Mouse (Mus musculus): ENCODE measurements around the gene Gm1043. TPM values are rescaled to one million over a fixed set of nuclear protein-coding genes. Genes with fewer than 3 reads are reported as not detected.

Gene Gm1043
- total RNA-seq, 1 experiment, result not detected

GRCm38 (mm10) chr5:37213709-37214103 is 128.5 kb downstream of the Gm1043 start:
- no peaks in the 10 kb centered on the region for H3K9me3 ChIP-seq (ENCODE audit: control insufficient read depth, insufficient read depth, low read depth, low read length)
- in situ Hi-C loops (cut with MboI; ENCODE audit: low sequenced_read_pairs in 2 of 2, unreplicated experiment in 2 of 2), result no loop called here

GRCm38 (mm10) chr5:37214614-37215013 is 129.4 kb downstream of the Gm1043 start:
- Histone ChIP-seq H3K4me1 (ENCODE audit: control insufficient read depth in 2 of 2, insufficient read depth in 2 of 2, low read length in 2 of 2, poor library complexity in 1 of 2) (0 out of 4 replicates have a peak, but pooled peaks cover 0 to 2% of the 10 kb centered on the region in 2 experiments), H3K9me3 (ENCODE audit: control insufficient read depth, insufficient read depth, low read depth, low read length) (no peaks in the 10 kb centered on the region), H3K36me3 (ENCODE audit: control insufficient read depth, insufficient read depth, low read length, poor library complexity, severe bottlenecking) (no peaks in the 10 kb centered on the region), H3K9ac (ENCODE audit: insufficient read depth, low read depth, low read length, poor library complexity, severe bottlenecking) (no peak overlapping the region), H3K4me3 (ENCODE audit: insufficient read depth in 1 of 2, low read depth in 1 of 2, low read length in 2 of 2, poor library complexity in 1 of 2, severe bottlenecking in 1 of 2) (no peak overlapping the region), H3K27ac (ENCODE audit: insufficient read depth, low read depth, low read length, poor library complexity, severe bottlenecking) (no peak overlapping the region)
- in situ Hi-C loops (cut with MboI; ENCODE audit: low sequenced_read_pairs in 2 of 2, unreplicated experiment in 2 of 2), result no loop called here
- TF ChIP-seq HCFC1 (IDR thresholded peaks at IDR 0.05; ENCODE audit: borderline replicate concordance, insufficient read depth, low read length) (no peak), ZNF384 (IDR thresholded peaks at IDR 0.05; ENCODE audit: low read depth, low read length) (no peak), ZC3H11A (IDR thresholded peaks at IDR 0.05; ENCODE audit: borderline replicate concordance, low read depth, low read length) (no peak), CHD2 (IDR thresholded peaks at IDR 0.05; ENCODE audit: low read depth, low read length) (no peak), MAFK (IDR thresholded peaks at IDR 0.05; ENCODE audit: insufficient read depth, low read depth, low read length) (no peak)
- no peak for DNase-seq (ENCODE audit: low read depth, low spot score)

More at GRCm38 (mm10) chr5:37213709-37214103, 128.5 kb downstream of the Gm1043 start:
- Histone ChIP-seq H3K4me1 (ENCODE audit: control insufficient read depth in 2 of 2, insufficient read depth in 2 of 2, low read length in 2 of 2, poor library complexity in 1 of 2) (no peaks in the 10 kb centered on the region), H3K36me3 (ENCODE audit: control insufficient read depth, insufficient read depth, low read length, poor library complexity, severe bottlenecking) (no peaks in the 10 kb centered on the region), H3K9ac (ENCODE audit: insufficient read depth, low read depth, low read length, poor library complexity, severe bottlenecking) (no peak overlapping the region), H3K27ac (ENCODE audit: insufficient read depth, low read depth, low read length, poor library complexity, severe bottlenecking) (no peak overlapping the region), H3K4me3 (ENCODE audit: insufficient read depth in 1 of 2, low read depth in 1 of 2, low read length in 2 of 2, poor library complexity in 1 of 2, severe bottlenecking in 1 of 2) (no peak overlapping the region)
- no peak for DNase-seq (ENCODE audit: low read depth, low spot score)
- TF ChIP-seq HCFC1 (IDR thresholded peaks at IDR 0.05; ENCODE audit: borderline replicate concordance, insufficient read depth, low read length) (no peak), CHD2 (IDR thresholded peaks at IDR 0.05; ENCODE audit: low read depth, low read length) (no peak), ZNF384 (IDR thresholded peaks at IDR 0.05; ENCODE audit: low read depth, low read length) (no peak), MAFK (IDR thresholded peaks at IDR 0.05; ENCODE audit: insufficient read depth, low read depth, low read length) (no peak), ZC3H11A (IDR thresholded peaks at IDR 0.05; ENCODE audit: borderline replicate concordance, low read depth, low read length) (no peak)

- no peak for DNase-seq (ENCODE audit: low read depth, low spot score)
- Histone ChIP-seq H3K27ac (ENCODE audit: insufficient read depth, low read depth, low read length, poor library complexity, severe bottlenecking) (no peak overlapping the region), H3K9ac (ENCODE audit: insufficient read depth, low read depth, low read length, poor library complexity, severe bottlenecking) (no peak overlapping the region), H3K4me3 (ENCODE audit: insufficient read depth in 1 of 2, low read depth in 1 of 2, low read length in 2 of 2, poor library complexity in 1 of 2, severe bottlenecking in 1 of 2) (no peak overlapping the region), H3K9me3 (ENCODE audit: control insufficient read depth, insufficient read depth, low read depth, low read length) (no peaks in the 10 kb centered on the region), H3K4me1 (ENCODE audit: control insufficient read depth in 2 of 2, insufficient read depth in 2 of 2, low read length in 2 of 2, poor library complexity in 1 of 2) (0 out of 4 replicates have a peak, but pooled peaks cover 0 to 2% of the 10 kb centered on the region in 2 experiments), H3K36me3 (ENCODE audit: control insufficient read depth, insufficient read depth, low read length, poor library complexity, severe bottlenecking) (no peaks in the 10 kb centered on the region)
- no peak for TF ChIP-seq HCFC1 (IDR thresholded peaks at IDR 0.05; ENCODE audit: borderline replicate concordance, insufficient read depth, low read length)
- TF ChIP-seq ZC3H11A (IDR thresholded peaks at IDR 0.05; ENCODE audit: borderline replicate concordance, low read depth, low read length), result no peak
- TF ChIP-seq CHD2 (IDR thresholded peaks at IDR 0.05; ENCODE audit: low read depth, low read length), result no peak
- in situ Hi-C loops (cut with MboI; ENCODE audit: low sequenced_read_pairs in 2 of 2, unreplicated experiment in 2 of 2), result no loop called here
These were observed 130.1 kb downstream of the Gm1043 start for GRCm38 (mm10) chr5:37215276-37215675.

GRCm38 (mm10) chr5:37219615-37220014 is 134.4 kb downstream of the Gm1043 start:
- Histone ChIP-seq H3K9ac (ENCODE audit: insufficient read depth, low read depth, low read length, poor library complexity, severe bottlenecking) (no peak overlapping the region), H3K36me3 (ENCODE audit: control insufficient read depth, insufficient read depth, low read length, poor library complexity, severe bottlenecking) (no peaks in the 10 kb centered on the region), H3K4me1 (ENCODE audit: control insufficient read depth in 2 of 2, insufficient read depth in 2 of 2, low read length in 2 of 2, poor library complexity in 1 of 2) (0 out of 4 replicates have a peak, but pooled peaks cover 0 to 2% of the 10 kb centered on the region in 2 experiments), H3K4me3 (ENCODE audit: insufficient read depth in 1 of 2, low read depth in 1 of 2, low read length in 2 of 2, poor library complexity in 1 of 2, severe bottlenecking in 1 of 2) (no peak overlapping the region), H3K27ac (ENCODE audit: insufficient read depth, low read depth, low read length, poor library complexity, severe bottlenecking) (no peak overlapping the region), H3K9me3 (ENCODE audit: control insufficient read depth, insufficient read depth, low read depth, low read length) (no peaks in the 10 kb centered on the region)
- DNase-seq (ENCODE audit: low read depth, low spot score), result no peak
- in situ Hi-C loops (cut with MboI; ENCODE audit: low sequenced_read_pairs in 2 of 2, unreplicated experiment in 2 of 2), result no loop called here
- TF ChIP-seq ZC3H11A (IDR thresholded peaks at IDR 0.05; ENCODE audit: borderline replicate concordance, low read depth, low read length), result no peak
- no peak for TF ChIP-seq ZNF384 (IDR thresholded peaks at IDR 0.05; ENCODE audit: low read depth, low read length)
- no peak for TF ChIP-seq HCFC1 (IDR thresholded peaks at IDR 0.05; ENCODE audit: borderline replicate concordance, insufficient read depth, low read length)
- no peak for TF ChIP-seq CHD2 (IDR thresholded peaks at IDR 0.05; ENCODE audit: low read depth, low read length)
- no peak for TF ChIP-seq MAFK (IDR thresholded peaks at IDR 0.05; ENCODE audit: insufficient read depth, low read depth, low read length)

- no peak for TF ChIP-seq ZC3H11A (IDR thresholded peaks at IDR 0.05; ENCODE audit: borderline replicate concordance, low read depth, low read length)
- no peak for TF ChIP-seq CHD2 (IDR thresholded peaks at IDR 0.05; ENCODE audit: low read depth, low read length)
- no peak for TF ChIP-seq MAFK (IDR thresholded peaks at IDR 0.05; ENCODE audit: insufficient read depth, low read depth, low read length)
- TF ChIP-seq ZNF384 (IDR thresholded peaks at IDR 0.05; ENCODE audit: low read depth, low read length), result no peak
- TF ChIP-seq HCFC1 (IDR thresholded peaks at IDR 0.05; ENCODE audit: borderline replicate concordance, insufficient read depth, low read length), result no peak
- no peaks in the 10 kb centered on the region for H3K9me3 ChIP-seq (ENCODE audit: control insufficient read depth, insufficient read depth, low read depth, low read length)
- H3K36me3 ChIP-seq (ENCODE audit: control insufficient read depth, insufficient read depth, low read length, poor library complexity, severe bottlenecking), result no peaks in the 10 kb centered on the region
- H3K4me3 ChIP-seq (ENCODE audit: insufficient read depth in 1 of 2, low read depth in 1 of 2, low read length in 2 of 2, poor library complexity in 1 of 2, severe bottlenecking in 1 of 2), result no peak overlapping the region
- no peak overlapping the region for H3K27ac ChIP-seq (ENCODE audit: insufficient read depth, low read depth, low read length, poor library complexity, severe bottlenecking)
- H3K4me1 ChIP-seq (ENCODE audit: control insufficient read depth in 2 of 2, insufficient read depth in 2 of 2, low read length in 2 of 2, poor library complexity in 1 of 2), result 0 out of 4 replicates have a peak, but pooled peaks cover 0 to 2% of the 10 kb centered on the region in 2 experiments
- in situ Hi-C loops (cut with MboI; ENCODE audit: low sequenced_read_pairs in 2 of 2, unreplicated experiment in 2 of 2), result no loop called here
- no peak for DNase-seq (ENCODE audit: low read depth, low spot score)
- H3K9ac ChIP-seq (ENCODE audit: insufficient read depth, low read depth, low read length, poor library complexity, severe bottlenecking), result no peak overlapping the region
These were observed 135.4 kb downstream of the Gm1043 start for GRCm38 (mm10) chr5:37220575-37220974.
